10 mouse cellular contexts compared by ENCODE assay signal in genomic region chr11:85766106-85766723, GRCm38 (mm10).
DNase-seq lines count a peak whose midpoint lies in the region; ATAC-seq and TF ChIP-seq lines count a peak whose summit lies in the region.
"Had no signal": no experiment of that assay in that cellular context is flagged by ENCODE, and none has a peak within 500 bp of the region (broad histone marks: within the 10 kb centered on the region; RNA-seq: fewer than 3 reads in every experiment).

No protein-coding gene starts in this region.

- peaks cover 2% of the 10 kb centered on the region; the same call in 1 of the 2 replicates for H3K27me3 ChIP-seq in intestine, embryonic 15.5 days (replicated peaks)
- H3K27me3 ChIP-seq in intestine, embryonic 16.5 days (replicated peaks; ENCODE audit: control insufficient read depth, insufficient read depth, low read length): no peaks in the 10 kb centered on the region
- no peaks in the 10 kb centered on the region for H3K27me3 ChIP-seq in heart, postnatal 0 days (ENCODE audit: control insufficient read depth, insufficient read depth, low read length)
- H3K27me3 ChIP-seq in liver, embryonic 12.5 days (replicated peaks): peaks cover 74% of the 10 kb centered on the region
- H3K27me3 ChIP-seq: stomach, embryonic 15.5 days had no signal

- H3K27ac ChIP-seq in intestine, embryonic 15.5 days: no peak overlapping the region
- H3K27ac ChIP-seq in intestine, embryonic 16.5 days (ENCODE audit: low read length): no peak overlapping the region
- peak overlapping the region; percentile 36 for H3K27ac ChIP-seq in heart, postnatal 0 days (ENCODE audit: low read depth)
- no peak overlapping the region for H3K27ac ChIP-seq in liver, embryonic 12.5 days
- H3K27ac ChIP-seq: stomach, embryonic 15.5 days had no signal

- 45% methylated on average over 7 of the region's 7 CpGs for WGBS in intestine, embryonic 15.5 days
- WGBS in intestine, embryonic 16.5 days: 47% methylated on average over 7 of the region's 7 CpGs
- 44% methylated on average over 7 of the region's 7 CpGs for whole genome bisulfite sequencing in heart, postnatal 0 days
- 51% methylated on average over 7 of the region's 7 CpGs for WGBS in liver, embryonic 12.5 days (ENCODE audit: insufficient replicate concordance)

- no peak overlapping the region for H3K9ac ChIP-seq in intestine, embryonic 15.5 days
- no peak overlapping the region for H3K9ac ChIP-seq in intestine, embryonic 16.5 days (ENCODE audit: low read depth, low read length)
- no peak overlapping the region for H3K9ac ChIP-seq in heart, postnatal 0 days (replicated peaks; ENCODE audit: low read depth, low read length)
- H3K9ac ChIP-seq in liver, embryonic 12.5 days: no peak overlapping the region
- H3K9ac ChIP-seq: stomach, embryonic 15.5 days had no signal

- H3K4me3 ChIP-seq in intestine, embryonic 15.5 days (replicated peaks): no peak overlapping the region
- no peak overlapping the region for H3K4me3 ChIP-seq in intestine, embryonic 16.5 days (ENCODE audit: low read length)
- H3K4me3 ChIP-seq in heart, postnatal 0 days (ENCODE audit: low read depth, low read length): no peak overlapping the region
- H3K4me3 ChIP-seq in liver, embryonic 12.5 days: no peak overlapping the region
- H3K4me3 ChIP-seq: megakaryocyte, embryonic 14.5 days; stomach, embryonic 15.5 days had no signal

- peaks cover 10% of the 10 kb centered on the region for H3K4me1 ChIP-seq in intestine, embryonic 15.5 days (replicated peaks)
- peaks cover 5% of the 10 kb centered on the region; the same call in 1 of the 2 replicates for H3K4me1 ChIP-seq in intestine, embryonic 16.5 days (ENCODE audit: control insufficient read depth, insufficient read depth, low read length)
- H3K4me1 ChIP-seq in heart, postnatal 0 days (ENCODE audit: control insufficient read depth, insufficient read depth): peaks cover 3% of the 10 kb centered on the region; the same call in 1 of the 2 replicates
- H3K4me1 ChIP-seq in liver, embryonic 12.5 days: peaks cover 18% of the 10 kb centered on the region

- no peak for TF ChIP-seq EP300 in heart, postnatal 0 days (IDR thresholded peaks at IDR 0.05; ENCODE audit: low read depth)

- peak; percentile 47; the same call in 1 of the 2 replicates for ATAC-seq in intestine, embryonic 15.5 days
- no peak for ATAC-seq in intestine, embryonic 16.5 days
- peak; percentile 60 for ATAC-seq in heart, postnatal 0 days (ENCODE audit: insufficient read depth, low read depth)
- ATAC-seq in liver, embryonic 12.5 days: no peak
- no peak for ATAC-seq in inflammation-experienced regulatory T-cells, adult 6 months

- no peaks in the 10 kb centered on the region for H3K36me3 ChIP-seq in intestine, embryonic 15.5 days
- H3K36me3 ChIP-seq in intestine, embryonic 16.5 days (ENCODE audit: control insufficient read depth, insufficient read depth, low read length): no peaks in the 10 kb centered on the region
- H3K36me3 ChIP-seq in heart, postnatal 0 days (replicated peaks; ENCODE audit: control insufficient read depth, insufficient read depth, low read length): no peaks in the 10 kb centered on the region
- H3K36me3 ChIP-seq in liver, embryonic 12.5 days: no peaks in the 10 kb centered on the region
- H3K36me3 ChIP-seq: stomach, embryonic 15.5 days had no signal

- no peaks in the 10 kb centered on the region for H3K9me3 ChIP-seq in intestine, embryonic 15.5 days
- H3K9me3 ChIP-seq in intestine, embryonic 16.5 days (ENCODE audit: control insufficient read depth, low read length): no peaks in the 10 kb centered on the region
- no peaks in the 10 kb centered on the region for H3K9me3 ChIP-seq in heart, postnatal 0 days (replicated peaks; ENCODE audit: control insufficient read depth, low read length)
- no peaks in the 10 kb centered on the region for H3K9me3 ChIP-seq in liver, embryonic 12.5 days (replicated peaks)
- H3K9me3 ChIP-seq: megakaryocyte, embryonic 14.5 days; stomach, embryonic 15.5 days had no signal

- no peak for TF ChIP-seq CTCF in heart, postnatal 0 days (IDR thresholded peaks at IDR 0.05; ENCODE audit: low read depth)

- H3K4me2 ChIP-seq in intestine, embryonic 15.5 days (replicated peaks): no peak overlapping the region
- H3K4me2 ChIP-seq in intestine, embryonic 16.5 days (ENCODE audit: low read depth, low read length): no peak overlapping the region
- H3K4me2 ChIP-seq in heart, postnatal 0 days (ENCODE audit: low read depth, low read length): no peak overlapping the region
- no peak overlapping the region for H3K4me2 ChIP-seq in liver, embryonic 12.5 days
- H3K4me2 ChIP-seq: stomach, embryonic 15.5 days had no signal

- DNase-seq in embryo, embryonic 10.5 days (ENCODE audit: low spot score): peak; percentile 62
- DNase-seq in heart, postnatal 0 days (ENCODE audit: low spot score): peak; percentile 9
- peak; percentile 63 to 87 for DNase-seq in lung, postnatal 4 days
- no peak for DNase-seq in spleen, postnatal 10 days (ENCODE audit: low spot score in 2 of 2)

Comparison
In these comparisons a context has a peak if more than half of its experiments do, and no peak if none do; other contexts are left out.
1. ATAC-seq: peak in intestine, embryonic 15.5 days (single experiment) and heart, postnatal 0 days (single experiment); none in intestine, embryonic 16.5 days (single experiment), liver, embryonic 12.5 days (single experiment) and inflammation-experienced regulatory T-cells, adult 6 months (single experiment).
2. DNase-seq: peak in embryo, embryonic 10.5 days (single experiment), heart, postnatal 0 days (single experiment) and lung, postnatal 4 days (2 of 2); none in spleen, postnatal 10 days (0 of 2).